Mouse (Mus musculus) gonadal fat pad, adult 2 months (tissue): ENCODE data around the gene Mrgprx1. TPM values are rescaled to one million over a fixed set of nuclear protein-coding genes. Genes with fewer than 3 reads are reported as not detected.

ENCODE experiments used
- DNase-seq: peaks from one replicate; pipeline ENCODE4 v3.0.0-alpha.2; 2012; ENCODE audit warnings: low read depth
- polyA plus RNA-seq: library from polyadenylated mRNA; depleted of rRNA; stranded (reverse); fragments of >200 nt; gene quantifications from 2 replicates; pipeline ENCODE4 v1.2.3, GENCODE M21; 2012; rRNA removed

Mrgprx1 gene
- polyA plus RNA-seq: not detected in 2 replicates

GRCm38 (mm10) chr7:48027497-48027896, at the start of gene Mrgprx1:
TSS of gene Mrgprx1 (minus strand) at chr7:48027597.
- DNase-seq: no peak

- no peak for DNase-seq
Observed at GRCm38 (mm10) chr7:48075521-48075920, 48.1 kb upstream of the Mrgprx1 start.

- no peak for DNase-seq
Observed at GRCm38 (mm10) chr7:48046475-48047185, 19.2 kb upstream of the Mrgprx1 start.

- DNase-seq: no peak
Observed at GRCm38 (mm10) chr7:48044046-48044445, 16.6 kb upstream of the Mrgprx1 start.

- DNase-seq: no peak
Observed at GRCm38 (mm10) chr7:48017874-48018273, 9.5 kb downstream of the Mrgprx1 start.

- no peak for DNase-seq
Observed at GRCm38 (mm10) chr7:47995689-47996088, 31.7 kb downstream of the Mrgprx1 start.

GRCm38 (mm10) chr7:47986752-47987151, 40.6 kb downstream of the Mrgprx1 start:
- no peak for DNase-seq

- DNase-seq: no peak
Observed at GRCm38 (mm10) chr7:47981995-47982394, 45.4 kb downstream of the Mrgprx1 start, which contains the start of gene Mrgpra4. TSS of gene Mrgpra4 (minus strand) at chr7:47982095.

Other genes starting within 250 kb of the Mrgprx1 start
- 0.09 TPM in 1 of 2 replicates, not detected in the other for gene Mrgpra4, start 45.5 kb downstream of the Mrgprx1 start, polyA plus RNA-seq
- gene Mrgprb5, start 141.4 kb upstream of the Mrgprx1 start, polyA plus RNA-seq: not detected in 2 replicates
- gene Mrgprb4, start 171.7 kb upstream of the Mrgprx1 start, polyA plus RNA-seq: not detected in 2 replicates